Mouse (Mus musculus) midbrain, postnatal 0 days (tissue): ENCODE data around the gene Armh1. TPM values are rescaled to one million over a fixed set of nuclear protein-coding genes. Genes with fewer than 3 reads are reported as not detected.

ENCODE experiments used
- ATAC-seq: fragments of 200-750 bp; cut with Nextera tagmentation; 2 replicates; pipeline ENCODE4 v1.8.0; 2017; ENCODE audit warnings: moderate number of reproducible peaks, mild to moderate bottlenecking, moderate TSS enrichment, moderate library complexity; ENCODE audit not compliant: low FRiP score
- DNase-seq: peaks from one replicate; pipeline ENCODE4 v3.0.0-alpha.2; 2015; ENCODE audit warnings: low spot score
- H3K27ac ChIP-seq: fragments of 300-500 bp; sonication (generic); 2 replicates; pipeline ENCODE4 v1.5.1; 2014; ENCODE audit warnings: low read depth, mild to moderate bottlenecking, low read length, mixed read lengths
- H3K27me3 ChIP-seq: fragments of 300-500 bp; sonication (generic); 2 replicates; pipeline ENCODE4 v1.6.1; 2014; ENCODE audit warnings: low read length, control low read depth, mixed read lengths; ENCODE audit not compliant: insufficient read depth
- H3K36me3 ChIP-seq: fragments of 300-500 bp; sonication (generic); 2 replicates; pipeline ENCODE4 v1.6.1; 2014; ENCODE audit warnings: low read length, control low read depth, mixed read lengths; ENCODE audit not compliant: insufficient read depth
- H3K4me1 ChIP-seq: fragments of 300-500 bp; sonication (generic); 2 replicates; pipeline ENCODE4 v1.6.1; 2014; ENCODE audit warnings: mild to moderate bottlenecking, control low read depth, antibody characterized with exemption, low read length, mixed read lengths; ENCODE audit not compliant: insufficient read depth
- H3K4me2 ChIP-seq: fragments of 300-500 bp; sonication (generic); 2 replicates; pipeline ENCODE4 v1.6.1; 2014; ENCODE audit warnings: low read depth, mild to moderate bottlenecking, low read length, mixed read lengths; ENCODE audit not compliant: poor library complexity, severe bottlenecking
- H3K4me3 ChIP-seq: fragments of 300-500 bp; sonication (generic); 2 replicates; pipeline ENCODE4 v1.5.1; 2014; ENCODE audit warnings: low read depth, mild to moderate bottlenecking, low read length, moderate library complexity
- H3K9ac ChIP-seq: fragments of 300-500 bp; sonication (generic); replicated peaks from 2 replicates; pipeline ENCODE4 v1.6.1; 2014; ENCODE audit warnings: mild to moderate bottlenecking, low read length, moderate library complexity, mixed read lengths; ENCODE audit not compliant: poor library complexity, severe bottlenecking
- H3K9me3 ChIP-seq: fragments of 300-500 bp; sonication (generic); 2 replicates; pipeline ENCODE4 v1.6.1; 2016; ENCODE audit warnings: low read length, control low read depth
- CTCF ChIP-seq: IDR thresholded peaks from 2 replicates; pipeline ENCODE4 v1.5.1; 2016; ENCODE audit warnings: antibody characterized with exemption, mild to moderate bottlenecking
- WGBS: fragments of 180-500 bp; shearing (Covaris S2); extraction: QIAGEN DNeasy Blood & Tissue Kit; methylation state at CpG from one replicate; pipeline ENCODE4 v1.1.7; 2014; 5-methylcytosine and 5-hydroxymethylcytosine counted together
- polyA plus RNA-seq: library from polyadenylated mRNA; unstranded; fragments of >200 nt; fragmentation: Nextera tagmentation; extraction: Ambion mirVana; gene quantifications from 2 replicates; pipeline ENCODE4 v1.2.1, GENCODE M21; 2015
- total RNA-seq: library from RNA; depleted of rRNA; stranded (reverse); fragments of >200 nt; gene quantifications from 2 replicates; pipeline ENCODE4 v1.2.3, GENCODE M21; 2014; rRNA removed

The Armh1 gene
- total and polyA plus RNA-seq, 2 experiments from 2014 or later: 1.8 to 2.5 TPM

DNA sequence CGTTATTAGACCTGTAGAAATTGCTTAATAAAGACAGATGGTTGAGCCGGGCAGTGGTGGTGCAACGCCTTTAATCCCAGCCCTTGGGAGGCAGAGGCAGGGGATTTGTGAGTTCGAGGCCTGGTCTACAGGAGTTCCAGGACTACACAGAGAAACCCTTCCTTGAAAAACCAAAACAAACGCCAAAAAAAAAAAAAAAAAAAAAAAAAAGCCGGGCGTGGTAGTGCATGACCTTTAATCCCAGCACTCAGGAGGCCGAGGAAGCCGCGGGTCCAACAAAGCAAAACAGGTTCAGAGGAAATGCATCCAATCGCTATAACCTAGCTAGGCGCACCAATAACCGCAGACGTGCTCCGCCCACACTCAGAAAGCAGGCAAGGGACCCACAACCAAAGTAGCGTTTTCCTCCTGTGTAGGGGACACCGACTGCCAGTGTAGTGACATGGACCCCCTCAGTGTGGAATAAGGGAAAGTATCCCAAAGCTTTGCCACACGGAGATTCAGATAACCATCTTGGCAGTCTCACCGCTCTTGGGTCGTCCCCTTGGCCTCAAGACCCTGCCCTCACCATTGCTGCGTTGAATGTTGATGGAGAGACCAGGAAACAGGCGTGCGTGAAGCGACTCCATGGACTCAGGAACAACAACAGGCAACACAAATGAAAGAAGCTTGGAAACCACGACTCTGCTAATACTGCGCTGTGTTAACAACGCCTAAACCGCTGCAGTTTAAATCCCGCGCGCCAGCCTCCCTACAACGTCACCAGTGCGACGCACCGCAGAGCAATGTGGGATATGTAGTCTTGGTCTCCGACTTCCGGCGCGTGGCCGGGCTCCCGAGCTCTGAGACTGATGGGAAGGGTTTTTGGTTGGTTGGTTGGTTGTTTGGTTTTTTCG, 69.8 kb downstream of the Armh1 start, which contains the start of gene Kif2c:
Gene Kif2c (minus strand): TSS at position 777 of the 896 bp plus-strand sequence.
- Histone ChIP-seq H3K36me3 (no peaks in the 10 kb centered on the region), H3K4me1 (0 out of 2 replicates have a peak, but pooled peaks cover 3% of the 10 kb centered on the region), H3K27ac (peak within 1 kb of the TSS; percentile 71), H3K4me3 (peak within 1 kb of the TSS; percentile 44), H3K27me3 (no peaks in the 10 kb centered on the region), H3K9ac (peak within 1 kb of the TSS; percentile 55), H3K4me2 (peak within 1 kb of the TSS; percentile 95), H3K9me3 (no peaks in the 10 kb centered on the region)
- WGBS: 1% methylated on average over 42 of the region's 42 CpGs
- peak; percentile 96 for ATAC-seq
- peak; percentile 96 for DNase-seq
- no peak for TF ChIP-seq CTCF

DNA sequence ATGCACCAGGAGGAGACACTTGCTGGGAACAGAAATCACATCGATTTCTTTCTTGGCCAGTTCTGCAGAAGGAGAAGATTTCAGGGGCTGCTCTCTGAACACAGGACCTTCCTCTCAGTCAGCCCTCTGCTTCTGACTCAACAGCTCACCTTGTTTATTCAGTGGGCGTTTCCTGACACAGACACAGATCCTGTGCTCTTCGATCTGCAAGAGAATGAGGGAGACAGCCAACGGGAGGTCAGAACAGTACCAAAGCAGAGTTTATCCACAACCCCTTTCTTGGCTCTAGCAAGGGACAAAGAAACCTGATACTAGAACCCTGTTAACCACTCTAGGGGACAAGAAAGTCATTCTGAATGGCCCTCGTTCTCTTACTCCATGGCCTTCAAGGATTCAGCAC, 82.0 kb downstream of the Armh1 start:
- no peaks in the 10 kb centered on the region for H3K27me3 ChIP-seq
- H3K4me3 ChIP-seq: no peak overlapping the region
- 91% methylated on average over 5 of the region's 5 CpGs for WGBS
- DNase-seq (no peak), ATAC-seq (no peak)
- no peak overlapping the region for H3K4me2 ChIP-seq
- peaks cover 12% of the 10 kb centered on the region; the same call in 1 of the 2 replicates for H3K36me3 ChIP-seq
- no peak overlapping the region for H3K9ac ChIP-seq
- H3K9me3 ChIP-seq: no peaks in the 10 kb centered on the region
- no peak for TF ChIP-seq CTCF
- no peaks in the 10 kb centered on the region for H3K4me1 ChIP-seq
- H3K27ac ChIP-seq: no peak overlapping the region

Other genes starting within 250 kb of the Armh1 start
- gene Eif2b3, start 232.7 kb downstream of the Armh1 start, total RNA-seq: 20.7 and 21.7 TPM in 2 replicates
- gene Eif2b3, start 232.7 kb downstream of the Armh1 start, polyA plus RNA-seq: 57.5 and 58.4 TPM in 2 replicates
- gene Ptch2, start 156.1 kb downstream of the Armh1 start, total RNA-seq: 6.8 and 12.2 TPM in 2 replicates
- 3.5 and 3.7 TPM in 2 replicates for gene Ptch2, start 156.1 kb downstream of the Armh1 start, polyA plus RNA-seq
- 7.3 and 8.2 TPM in 2 replicates for gene Btbd19, start 126.4 kb downstream of the Armh1 start, total RNA-seq
- 3.8 and 4.2 TPM in 2 replicates for gene Btbd19, start 126.4 kb downstream of the Armh1 start, polyA plus RNA-seq
- gene Tctex1d4, start 125.3 kb downstream of the Armh1 start, total RNA-seq: 1.3 and 5.8 TPM in 2 replicates
- 1.2 TPM in 2 replicates for gene Tctex1d4, start 125.3 kb downstream of the Armh1 start, polyA plus RNA-seq
- gene Plk3, start 118.2 kb downstream of the Armh1 start, total RNA-seq: 20.8 and 28.2 TPM in 2 replicates
- gene Plk3, start 118.2 kb downstream of the Armh1 start, polyA plus RNA-seq: 26.6 and 26.8 TPM in 2 replicates
- 439 and 604 TPM in 2 replicates for gene Rps8, start 95.9 kb downstream of the Armh1 start, total RNA-seq
- gene Rps8, start 95.9 kb downstream of the Armh1 start, polyA plus RNA-seq: 475 and 493 TPM in 2 replicates
- 2.9 and 9.8 TPM in 2 replicates for gene Kif2c, start 69.5 kb downstream of the Armh1 start, total RNA-seq
- 2.3 and 3.3 TPM in 2 replicates for gene Kif2c, start 69.5 kb downstream of the Armh1 start, polyA plus RNA-seq
- 7.6 and 10.5 TPM in 2 replicates for gene Tmem53, start 174 bp downstream of the Armh1 start, total RNA-seq
- gene Tmem53, start 174 bp downstream of the Armh1 start, polyA plus RNA-seq: 9.7 and 12.6 TPM in 2 replicates
- gene Rnf220, start 244.9 kb upstream of the Armh1 start, total RNA-seq: 174 and 192 TPM in 2 replicates
- 115 and 122 TPM in 2 replicates for gene Rnf220, start 244.9 kb upstream of the Armh1 start, polyA plus RNA-seq